9 mouse cellular contexts compared by ENCODE assay signal in genomic region chr1:38512258-38513081, GRCm38 (mm10).
DNase-seq lines count a peak whose midpoint lies in the region; ATAC-seq lines count a peak whose summit lies in the region.
"Had no signal": no experiment of that assay in that cellular context is flagged by ENCODE, and none has a peak within 500 bp of the region (broad histone marks: within the 10 kb centered on the region; RNA-seq: fewer than 3 reads in every experiment).

No protein-coding gene starts in this region.

- H3K27me3 ChIP-seq in kidney, embryonic 15.5 days = no peaks in the 10 kb centered on the region
- no peaks in the 10 kb centered on the region for H3K27me3 ChIP-seq in embryonic facial prominence, embryonic 13.5 days
- no peaks in the 10 kb centered on the region for H3K27me3 ChIP-seq in hindbrain, embryonic 14.5 days (ENCODE audit: control insufficient read depth, insufficient read depth, low read length)
- no peaks in the 10 kb centered on the region for H3K27me3 ChIP-seq in midbrain, embryonic 14.5 days (ENCODE audit: control insufficient read depth, insufficient read depth, low read length)

- no peak overlapping the region for H3K9ac ChIP-seq in kidney, embryonic 15.5 days
- H3K9ac ChIP-seq in embryonic facial prominence, embryonic 13.5 days = 0 out of 2 replicates have a peak overlapping the region, but pooled peaks have one; percentile 16
- H3K9ac ChIP-seq in hindbrain, embryonic 14.5 days = 0 out of 2 replicates have a peak overlapping the region, but pooled peaks have one; percentile 9
- 0 out of 2 replicates have a peak overlapping the region, but pooled peaks have one; percentile 5 for H3K9ac ChIP-seq in midbrain, embryonic 14.5 days (replicated peaks; ENCODE audit: low read length)

- no peak overlapping the region for H3K4me3 ChIP-seq in kidney, embryonic 15.5 days (replicated peaks)
- peak overlapping the region; percentile 7; the same call in 1 of the 2 replicates for H3K4me3 ChIP-seq in embryonic facial prominence, embryonic 13.5 days
- H3K4me3 ChIP-seq in hindbrain, embryonic 14.5 days (replicated peaks; ENCODE audit: low read length) = no peak overlapping the region
- H3K4me3 ChIP-seq in midbrain, embryonic 14.5 days (replicated peaks; ENCODE audit: low read depth, low read length) = no peak overlapping the region

- peaks cover 51% of the 10 kb centered on the region for H3K4me1 ChIP-seq in kidney, embryonic 15.5 days
- peaks cover 53% of the 10 kb centered on the region for H3K4me1 ChIP-seq in embryonic facial prominence, embryonic 13.5 days
- H3K4me1 ChIP-seq in hindbrain, embryonic 14.5 days (replicated peaks; ENCODE audit: control insufficient read depth, insufficient read depth, low read length) = peaks cover 37% of the 10 kb centered on the region
- H3K4me1 ChIP-seq in midbrain, embryonic 14.5 days (ENCODE audit: control insufficient read depth, insufficient read depth, low read length) = peaks cover 23% of the 10 kb centered on the region

- no peaks in the 10 kb centered on the region for H3K36me3 ChIP-seq in kidney, embryonic 15.5 days
- peaks cover 6% of the 10 kb centered on the region; the same call in 1 of the 2 replicates for H3K36me3 ChIP-seq in embryonic facial prominence, embryonic 13.5 days
- no peaks in the 10 kb centered on the region for H3K36me3 ChIP-seq in hindbrain, embryonic 14.5 days (replicated peaks; ENCODE audit: control insufficient read depth, insufficient read depth)
- no peaks in the 10 kb centered on the region for H3K36me3 ChIP-seq in midbrain, embryonic 14.5 days (ENCODE audit: control insufficient read depth, insufficient read depth, low read length)

- no peak for DNase-seq in kidney, postnatal 10 days
- DNase-seq in hindbrain, embryonic 14.5 days (ENCODE audit: low spot score) = peak; percentile 49
- DNase-seq in midbrain, embryonic 14.5 days = peak; percentile 37
- no peak for DNase-seq in testis, postnatal 14 days (ENCODE audit: low spot score)
- no peak for DNase-seq in frontal cortex, adult 2 months (ENCODE audit: extremely low spot score in 1 of 2, low spot score in 1 of 2)
- DNase-seq: lung, adult 2 months had no signal

- no peaks in the 10 kb centered on the region for H3K9me3 ChIP-seq in kidney, embryonic 15.5 days (replicated peaks)
- no peaks in the 10 kb centered on the region for H3K9me3 ChIP-seq in embryonic facial prominence, embryonic 13.5 days
- no peaks in the 10 kb centered on the region for H3K9me3 ChIP-seq in hindbrain, embryonic 14.5 days (ENCODE audit: control insufficient read depth, low read length)
- no peaks in the 10 kb centered on the region for H3K9me3 ChIP-seq in midbrain, embryonic 14.5 days (ENCODE audit: control insufficient read depth, low read length)

- H3K4me2 ChIP-seq in kidney, embryonic 15.5 days = peak overlapping the region; percentile 14; the same call in 1 of the 2 replicates
- peak overlapping the region; percentile 47 for H3K4me2 ChIP-seq in embryonic facial prominence, embryonic 13.5 days
- no peak overlapping the region; the same call in 1 of the 2 replicates for H3K4me2 ChIP-seq in hindbrain, embryonic 14.5 days (replicated peaks)
- no peak overlapping the region for H3K4me2 ChIP-seq in midbrain, embryonic 14.5 days (ENCODE audit: low read length)

- H3K27ac ChIP-seq in kidney, embryonic 15.5 days = peak overlapping the region; percentile 58; the same call in 1 of the 2 replicates
- peak overlapping the region; percentile 87 for H3K27ac ChIP-seq in embryonic facial prominence, embryonic 13.5 days
- H3K27ac ChIP-seq in hindbrain, embryonic 14.5 days = peak overlapping the region; percentile 80
- H3K27ac ChIP-seq in midbrain, embryonic 14.5 days (replicated peaks; ENCODE audit: low read depth, low read length) = peak overlapping the region; percentile 67

- ATAC-seq in kidney, embryonic 15.5 days (replicated peaks; ENCODE audit: low FRiP score) = 0 out of 2 replicates have a peak, but pooled peaks have one; percentile 56
- ATAC-seq in embryonic facial prominence, embryonic 13.5 days (ENCODE audit: insufficient number of reproducible peaks, insufficient read depth, low FRiP score, low TSS enrichment, low read depth) = no peak
- ATAC-seq in hindbrain, embryonic 14.5 days (ENCODE audit: low FRiP score) = peak; percentile 67
- no peak for ATAC-seq in midbrain, embryonic 14.5 days (ENCODE audit: low FRiP score, low TSS enrichment)
- ATAC-seq in inflammation-experienced regulatory T-cells, adult 6 months = no peak

- WGBS in kidney, embryonic 15.5 days = 24% methylated on average over 15 of the region's 15 CpGs
- WGBS in embryonic facial prominence, embryonic 13.5 days = 24% methylated on average over 15 of the region's 15 CpGs
- 37% methylated on average over 15 of the region's 15 CpGs for WGBS in hindbrain, embryonic 14.5 days
- 69% methylated on average over 15 of the region's 15 CpGs for whole genome bisulfite sequencing in midbrain, embryonic 14.5 days

Comparison
In these comparisons a context has a peak if more than half of its experiments do, and no peak if none do; other contexts are left out.
1. ATAC-seq: peak in kidney, embryonic 15.5 days (single experiment) and hindbrain, embryonic 14.5 days (single experiment); none in embryonic facial prominence, embryonic 13.5 days (single experiment), midbrain, embryonic 14.5 days (single experiment) and inflammation-experienced regulatory T-cells, adult 6 months (single experiment).
2. H3K4me2 ChIP-seq: peak in kidney, embryonic 15.5 days (single experiment) and embryonic facial prominence, embryonic 13.5 days (single experiment); none in hindbrain, embryonic 14.5 days (single experiment) and midbrain, embryonic 14.5 days (single experiment).
3. DNase-seq: peak in hindbrain, embryonic 14.5 days (single experiment) and midbrain, embryonic 14.5 days (single experiment); none in kidney, postnatal 10 days (single experiment), testis, postnatal 14 days (single experiment) and frontal cortex, adult 2 months (0 of 2).
4. Peak in every context shown above with its lines, with median percentiles within 50 percentile points of each other: H3K27ac ChIP-seq.